Mouse (Mus musculus): ENCODE measurements around the gene Cebpb. TPM values are rescaled to one million over a fixed set of nuclear protein-coding genes. Genes with fewer than 3 reads are reported as not detected.

Gene Cebpb
- polyA plus RNA-seq, 1 experiment from 2014 or later, result 0.14 TPM

DNA sequence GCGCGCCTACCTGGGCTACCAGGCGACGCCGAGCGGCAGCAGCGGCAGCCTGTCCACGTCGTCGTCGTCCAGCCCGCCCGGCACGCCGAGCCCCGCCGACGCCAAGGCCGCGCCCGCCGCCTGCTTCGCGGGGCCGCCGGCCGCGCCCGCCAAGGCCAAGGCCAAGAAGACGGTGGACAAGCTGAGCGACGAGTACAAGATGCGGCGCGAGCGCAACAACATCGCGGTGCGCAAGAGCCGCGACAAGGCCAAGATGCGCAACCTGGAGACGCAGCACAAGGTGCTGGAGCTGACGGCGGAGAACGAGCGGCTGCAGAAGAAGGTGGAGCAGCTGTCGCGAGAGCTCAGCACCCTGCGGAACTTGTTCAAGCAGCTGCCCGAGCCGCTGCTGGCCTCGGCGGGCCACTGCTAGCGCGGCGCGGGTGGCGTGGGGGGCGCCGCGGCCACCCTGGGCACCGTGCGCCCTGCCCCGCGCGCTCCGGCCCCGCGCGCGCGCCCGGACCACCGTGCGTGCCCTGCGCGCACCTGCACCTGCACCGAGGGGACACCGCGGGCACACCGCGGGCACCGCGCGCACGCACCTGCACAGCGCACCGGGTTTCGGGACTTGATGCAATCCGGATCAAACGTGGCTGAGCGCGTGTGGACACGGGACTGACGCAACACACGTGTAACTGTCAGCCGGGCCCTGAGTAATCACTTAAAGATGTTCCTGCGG is 945 bp downstream of the Cebpb start, which contains the start of gene Tmem189:
Gene Tmem189 (minus strand): TSS at position 322 of the 718 bp plus-strand sequence.
- under 1% methylated on average over 98 of the region's 99 CpGs for WGBS
- Histone ChIP-seq H3K4me2 (peak within 1 kb of the TSS; percentile 95), H3K4me1 (peaks cover 11% of the 10 kb centered on the region), H3K27ac (no peak within 1 kb of the TSS), H3K9ac (peak within 1 kb of the TSS; percentile 64), H3K27me3 (peaks cover 74% of the 10 kb centered on the region), H3K36me3 (ENCODE audit: poor library complexity, severe bottlenecking) (no peaks in the 10 kb centered on the region), H3K4me3 (peak within 1 kb of the TSS; percentile 63), H3K9me3 (replicated peaks) (no peaks in the 10 kb centered on the region)
- ATAC-seq, result no peak

DNA sequence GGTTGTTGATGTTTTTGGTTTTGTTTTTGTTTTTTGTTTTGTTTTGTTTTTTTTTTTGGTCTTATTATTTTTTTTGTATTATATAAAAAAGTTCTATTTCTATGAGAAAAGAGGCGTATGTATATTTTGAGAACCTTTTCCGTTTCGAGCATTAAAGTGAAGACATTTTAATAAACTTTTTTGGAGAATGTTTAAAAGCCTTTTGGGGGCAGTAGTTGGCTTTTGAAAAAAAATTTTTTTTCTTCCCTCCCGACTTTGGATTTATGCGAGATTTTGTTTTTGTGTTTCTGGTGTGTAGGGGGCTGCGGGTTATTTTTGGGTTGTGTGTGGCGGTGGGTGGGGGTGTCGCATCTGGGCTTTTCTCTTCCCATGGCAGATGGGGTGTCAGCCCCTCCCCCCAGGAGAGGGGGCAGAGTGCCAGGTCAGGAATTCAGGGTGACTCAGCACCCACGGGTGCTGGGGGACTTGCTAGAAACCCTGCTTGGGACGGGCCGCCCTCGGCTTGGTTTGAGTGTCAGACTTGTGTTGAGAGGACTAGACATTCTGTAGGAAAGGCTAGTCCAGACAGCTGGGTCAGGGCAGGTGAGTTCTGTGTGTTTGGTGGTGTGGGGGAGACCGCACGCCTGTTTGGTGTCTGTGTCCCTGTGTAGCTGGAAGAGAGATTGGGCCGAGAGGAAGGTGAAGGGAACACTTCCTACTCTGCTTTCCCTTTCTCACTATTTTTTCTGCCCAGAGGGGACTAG is 1.7 kb downstream of the Cebpb start:
- ATAC-seq, result no peak
- peaks cover 71% of the 10 kb centered on the region for H3K27me3 ChIP-seq
- no peaks in the 10 kb centered on the region for H3K36me3 ChIP-seq (ENCODE audit: poor library complexity, severe bottlenecking)
- H3K9me3 ChIP-seq (replicated peaks), result no peaks in the 10 kb centered on the region
- H3K4me1 ChIP-seq, result peaks cover 11% of the 10 kb centered on the region
- WGBS, result 71% methylated on average over 15 of the region's 15 CpGs
- H3K9ac ChIP-seq, result no peak overlapping the region
- no peak overlapping the region for H3K27ac ChIP-seq
- H3K4me3 ChIP-seq, result peak overlapping the region; percentile 63
- H3K4me2 ChIP-seq, result peak overlapping the region; percentile 95

DNA sequence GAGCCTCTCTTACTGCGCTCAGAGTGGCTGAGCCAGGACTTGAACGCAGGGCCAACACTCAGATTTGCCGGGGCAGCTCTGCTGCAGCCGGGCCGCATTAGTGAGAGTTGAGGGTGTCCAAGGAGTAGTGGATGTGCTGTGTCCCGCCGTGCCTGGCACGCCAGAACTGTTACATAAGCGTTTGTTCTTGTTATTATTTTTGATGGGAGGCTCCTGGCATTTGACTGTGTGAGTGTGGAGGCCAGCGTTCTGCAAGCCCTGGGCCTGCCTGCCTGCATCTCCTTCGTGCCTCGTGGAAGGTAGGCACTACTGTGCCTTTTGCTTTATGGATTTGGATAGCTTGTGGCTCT is 2.2 kb downstream of the Cebpb start:
- H3K4me2 ChIP-seq, result no peak overlapping the region
- H3K27me3 ChIP-seq, result peaks cover 65% of the 10 kb centered on the region
- no peaks in the 10 kb centered on the region for H3K36me3 ChIP-seq (ENCODE audit: poor library complexity, severe bottlenecking)
- ATAC-seq, result no peak
- H3K27ac ChIP-seq, result no peak overlapping the region
- 79% methylated on average over 12 of the region's 12 CpGs for WGBS
- no peak overlapping the region for H3K9ac ChIP-seq
- H3K4me1 ChIP-seq, result peaks cover 11% of the 10 kb centered on the region
- H3K9me3 ChIP-seq (replicated peaks), result no peaks in the 10 kb centered on the region
- no peak overlapping the region for H3K4me3 ChIP-seq

DNA sequence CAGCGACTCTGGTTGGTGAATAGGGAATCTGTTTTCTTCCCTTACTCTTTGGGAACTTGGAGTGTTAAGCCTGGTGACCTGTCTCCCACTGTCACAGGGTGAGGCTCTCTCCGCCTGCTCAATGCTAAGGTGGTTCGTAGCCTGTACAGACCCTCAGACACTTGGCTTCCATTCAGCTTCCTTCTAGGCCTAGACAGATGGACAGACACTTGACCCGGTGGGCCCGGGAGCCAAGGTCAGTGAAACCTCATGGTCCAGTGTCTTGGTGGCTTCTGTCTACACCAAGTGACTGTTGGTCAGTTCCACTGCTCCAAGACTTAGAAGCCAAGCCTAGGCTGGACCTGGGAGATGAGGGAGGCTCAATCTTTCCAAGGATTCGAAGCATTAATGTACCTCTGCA is 2.7 kb downstream of the Cebpb start:
- peaks cover 62% of the 10 kb centered on the region for H3K27me3 ChIP-seq
- WGBS, result 84% methylated on average over 6 of the region's 6 CpGs

DNA sequence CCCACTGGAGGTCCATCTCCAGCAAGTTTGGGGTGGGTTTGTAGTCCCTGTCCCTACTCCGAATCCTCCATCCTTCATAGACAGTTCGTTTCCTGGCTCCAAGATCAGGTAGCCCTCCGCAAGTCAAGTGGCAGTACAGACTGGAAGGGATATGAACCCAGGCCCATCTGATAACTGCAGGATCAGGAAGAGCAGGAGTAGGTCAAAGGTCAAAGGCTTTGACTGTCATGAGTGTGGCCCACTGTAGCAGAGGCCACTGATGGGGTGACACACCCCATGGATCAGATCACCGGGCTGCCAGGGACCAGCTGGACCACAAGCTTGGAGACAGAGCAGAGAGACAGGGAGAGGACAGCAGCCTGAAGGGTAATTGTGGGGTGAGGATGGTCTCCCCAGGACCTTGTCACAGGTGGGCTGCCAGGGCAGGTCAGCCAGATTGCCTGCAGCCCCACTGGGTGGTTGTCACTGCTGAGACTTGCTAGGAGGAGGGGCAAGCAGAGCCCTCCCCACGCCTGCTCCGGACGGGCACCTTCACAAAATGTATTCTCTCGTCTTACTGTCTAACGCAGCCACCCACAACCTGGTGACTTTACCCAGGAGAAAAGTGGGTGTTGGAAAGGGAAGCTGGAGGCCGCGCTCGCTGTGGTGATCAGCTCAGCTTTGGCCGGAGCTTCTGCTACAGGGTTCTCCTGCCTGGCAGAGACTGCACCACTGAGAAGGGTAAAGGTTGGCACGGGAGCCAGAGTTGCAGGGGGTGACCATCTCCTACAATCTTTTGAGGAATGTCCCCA is 3.4 kb downstream of the Cebpb start:
- H3K4me1 ChIP-seq, result peaks cover 11% of the 10 kb centered on the region
- H3K36me3 ChIP-seq (ENCODE audit: poor library complexity, severe bottlenecking), result no peaks in the 10 kb centered on the region
- H3K9me3 ChIP-seq (replicated peaks), result no peaks in the 10 kb centered on the region
- no peak overlapping the region for H3K4me3 ChIP-seq
- no peak overlapping the region for H3K27ac ChIP-seq
- peaks cover 55% of the 10 kb centered on the region for H3K27me3 ChIP-seq
- ATAC-seq, result no peak
- H3K9ac ChIP-seq, result no peak overlapping the region
- 87% methylated on average over 14 of the region's 14 CpGs for WGBS
- H3K4me2 ChIP-seq, result no peak overlapping the region

More for the DNA sequence above, 2.7 kb downstream of the Cebpb start:
- Histone ChIP-seq H3K36me3 (ENCODE audit: poor library complexity, severe bottlenecking) (no peaks in the 10 kb centered on the region), H3K4me2 (no peak overlapping the region), H3K27ac (no peak overlapping the region), H3K9ac (no peak overlapping the region), H3K4me3 (no peak overlapping the region), H3K9me3 (replicated peaks) (no peaks in the 10 kb centered on the region), H3K4me1 (peaks cover 11% of the 10 kb centered on the region)
- no peak for ATAC-seq

DNA sequence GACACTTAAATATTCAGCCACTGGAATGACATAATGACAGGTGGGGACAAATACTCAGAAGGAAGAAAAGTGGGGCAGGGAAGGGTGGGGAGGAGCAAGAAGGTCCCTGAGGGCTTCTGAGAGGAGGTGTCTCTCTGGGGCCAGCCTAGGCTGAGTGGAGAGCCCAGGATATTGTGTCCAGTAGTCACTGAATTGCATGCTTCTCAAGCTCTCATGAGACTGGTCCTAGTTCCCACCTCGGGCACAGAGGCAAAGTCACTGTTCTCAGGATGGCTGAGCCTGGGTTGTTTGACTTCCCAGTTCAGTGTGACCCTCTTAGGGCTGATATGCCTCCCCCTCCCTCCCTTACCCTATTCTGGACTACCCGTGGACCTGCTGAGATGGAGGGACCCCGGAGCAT is 4.1 kb downstream of the Cebpb start:
- H3K4me1 ChIP-seq, result peaks cover 11% of the 10 kb centered on the region
- H3K9me3 ChIP-seq (replicated peaks), result no peaks in the 10 kb centered on the region
- H3K9ac ChIP-seq, result no peak overlapping the region
- peaks cover 48% of the 10 kb centered on the region for H3K27me3 ChIP-seq
- no peak for ATAC-seq
- WGBS, result 80% methylated on average over 3 of the region's 3 CpGs
- no peak overlapping the region for H3K4me2 ChIP-seq
- no peaks in the 10 kb centered on the region for H3K36me3 ChIP-seq (ENCODE audit: poor library complexity, severe bottlenecking)
- no peak overlapping the region for H3K4me3 ChIP-seq
- H3K27ac ChIP-seq, result no peak overlapping the region

DNA sequence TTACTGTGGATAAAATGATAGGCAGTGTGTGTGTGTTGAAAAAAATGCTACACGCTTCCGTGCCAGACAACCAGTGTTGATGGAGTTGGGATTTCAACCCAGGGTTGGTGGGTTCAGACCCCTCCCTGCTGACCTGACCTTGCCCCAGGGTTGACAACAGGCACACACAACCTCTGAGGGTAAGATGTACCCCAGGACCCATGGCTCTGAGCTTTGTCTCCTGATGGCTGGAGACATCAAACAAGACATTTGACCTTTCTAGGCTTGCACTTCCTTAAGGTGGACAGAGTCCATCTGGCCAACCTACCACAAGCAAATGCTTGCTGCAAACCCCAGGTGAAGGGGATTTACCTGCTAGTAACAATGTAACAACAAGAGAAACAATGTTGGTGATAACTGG is 4.8 kb downstream of the Cebpb start:
- Histone ChIP-seq H3K36me3 (ENCODE audit: poor library complexity, severe bottlenecking) (no peaks in the 10 kb centered on the region), H3K27me3 (peaks cover 42% of the 10 kb centered on the region), H3K27ac (no peak overlapping the region), H3K4me3 (no peak overlapping the region), H3K4me1 (peaks cover 11% of the 10 kb centered on the region), H3K9me3 (replicated peaks) (no peaks in the 10 kb centered on the region), H3K4me2 (no peak overlapping the region), H3K9ac (no peak overlapping the region)
- 96% methylated on average over 2 of the region's 2 CpGs for WGBS
- no peak for ATAC-seq

DNA sequence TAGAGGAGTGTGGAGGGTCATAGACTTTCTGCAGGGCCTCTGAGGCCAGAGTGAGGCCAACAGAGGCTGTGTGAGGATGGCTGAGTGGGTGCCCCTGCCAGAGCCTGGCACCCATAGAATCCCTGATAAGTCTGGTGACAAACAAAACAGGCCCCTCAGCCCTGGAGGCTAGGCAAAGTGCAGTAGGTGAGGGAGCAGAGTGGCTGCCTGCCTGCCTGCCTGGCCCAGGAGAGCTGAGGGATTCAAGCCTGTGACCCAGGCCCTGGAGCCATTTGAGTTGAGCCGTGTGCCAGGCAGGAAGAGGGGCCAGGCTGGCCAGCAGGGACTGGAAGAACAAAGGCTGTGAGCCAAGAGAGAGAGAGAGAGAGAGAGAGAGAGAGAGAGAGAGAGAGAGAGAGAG is 5.5 kb downstream of the Cebpb start:
- no peak for ATAC-seq
- no peak overlapping the region for H3K9ac ChIP-seq
- peaks cover 37% of the 10 kb centered on the region for H3K27me3 ChIP-seq
- H3K36me3 ChIP-seq (ENCODE audit: poor library complexity, severe bottlenecking), result no peaks in the 10 kb centered on the region
- WGBS, result 76% methylated on average over 1 of the region's 1 CpGs
- no peaks in the 10 kb centered on the region for H3K9me3 ChIP-seq (replicated peaks)
- H3K4me1 ChIP-seq, result peaks cover 8% of the 10 kb centered on the region
- no peak overlapping the region for H3K4me2 ChIP-seq
- no peak overlapping the region for H3K4me3 ChIP-seq
- H3K27ac ChIP-seq, result no peak overlapping the region

DNA sequence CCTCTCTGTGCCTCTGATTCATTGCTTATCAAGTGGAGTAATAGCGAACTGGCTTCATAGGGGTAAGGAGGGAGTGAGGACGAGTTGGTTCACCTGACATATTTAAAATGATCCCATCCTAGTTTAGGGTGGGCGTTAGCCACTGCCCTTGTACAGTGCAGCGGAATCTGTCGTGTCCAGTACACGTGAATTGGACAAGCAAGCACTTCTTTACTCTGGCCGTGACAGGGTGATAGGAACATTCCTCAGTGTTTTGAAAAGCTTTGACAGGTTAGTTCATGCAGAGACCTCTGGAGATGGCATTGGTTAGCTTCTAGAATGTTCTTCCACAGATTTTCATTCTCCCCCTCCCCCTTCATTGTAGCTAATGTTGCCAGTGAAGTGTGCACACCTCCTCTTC is 6.2 kb downstream of the Cebpb start:
- peaks cover 30% of the 10 kb centered on the region for H3K27me3 ChIP-seq
- no peaks in the 10 kb centered on the region for H3K9me3 ChIP-seq (replicated peaks)
- H3K36me3 ChIP-seq (ENCODE audit: poor library complexity, severe bottlenecking), result no peaks in the 10 kb centered on the region
- peaks cover under 1% of the 10 kb centered on the region; the same call in 1 of the 2 replicates for H3K4me1 ChIP-seq
- no peak overlapping the region for H3K27ac ChIP-seq
- H3K4me2 ChIP-seq, result no peak overlapping the region
- no peak for ATAC-seq
- no peak overlapping the region for H3K4me3 ChIP-seq
- 95% methylated on average over 7 of the region's 7 CpGs for WGBS
- no peak overlapping the region for H3K9ac ChIP-seq

DNA sequence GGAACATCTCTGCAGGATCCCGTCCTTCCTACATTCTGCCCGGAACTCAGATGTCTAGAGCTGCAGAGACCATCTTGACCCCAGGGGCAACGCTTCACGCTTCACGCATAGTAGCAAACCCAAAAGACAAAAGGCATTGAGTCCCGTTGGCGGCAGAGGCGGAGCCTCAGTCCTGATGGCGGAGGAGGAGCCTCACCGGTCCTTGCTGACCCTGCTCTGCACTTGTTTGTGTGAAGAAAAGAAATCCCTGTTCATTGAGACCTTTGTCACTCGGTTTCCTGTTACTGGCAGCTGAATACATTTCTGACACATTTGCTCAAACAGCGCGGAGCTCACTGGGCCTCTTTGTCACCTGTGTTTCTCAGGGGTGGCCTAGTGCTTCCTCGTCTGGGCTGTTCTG is 6.8 kb downstream of the Cebpb start:
- Histone ChIP-seq H3K4me2 (no peak overlapping the region), H3K9ac (no peak overlapping the region), H3K36me3 (ENCODE audit: poor library complexity, severe bottlenecking) (no peaks in the 10 kb centered on the region), H3K4me1 (no peaks in the 10 kb centered on the region), H3K4me3 (no peak overlapping the region), H3K9me3 (replicated peaks) (no peaks in the 10 kb centered on the region), H3K27me3 (peaks cover 26% of the 10 kb centered on the region), H3K27ac (no peak overlapping the region)
- ATAC-seq, result no peak
- WGBS, result 73% methylated on average over 14 of the region's 14 CpGs

DNA sequence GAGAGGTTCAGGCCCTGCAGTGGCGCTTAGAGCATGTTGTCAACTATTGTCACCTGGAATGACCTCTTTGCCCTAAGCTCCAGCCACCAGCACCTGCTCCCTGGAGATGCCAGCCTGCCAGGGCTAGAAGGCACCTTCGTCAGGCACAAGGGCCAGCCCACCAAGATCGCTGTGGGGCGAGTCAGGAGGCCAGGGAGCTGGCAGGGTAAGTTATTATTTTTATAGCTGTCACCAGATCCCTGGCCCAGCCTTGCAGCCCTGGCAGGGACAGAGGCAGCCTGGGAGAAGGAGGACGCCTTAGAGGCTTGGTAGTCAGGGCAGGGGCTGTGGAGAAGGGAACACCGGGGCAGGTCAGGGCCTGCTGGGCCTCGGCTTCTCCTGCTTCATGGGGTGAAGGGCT is 7.4 kb downstream of the Cebpb start:
- no peak overlapping the region for H3K9ac ChIP-seq
- 82% methylated on average over 7 of the region's 7 CpGs for WGBS
- no peak for ATAC-seq
- no peak overlapping the region for H3K4me3 ChIP-seq
- peaks cover 19% of the 10 kb centered on the region for H3K27me3 ChIP-seq
- H3K27ac ChIP-seq, result no peak overlapping the region
- no peak overlapping the region for H3K4me2 ChIP-seq
- no peaks in the 10 kb centered on the region for H3K9me3 ChIP-seq (replicated peaks)
- H3K4me1 ChIP-seq, result no peaks in the 10 kb centered on the region
- no peaks in the 10 kb centered on the region for H3K36me3 ChIP-seq (ENCODE audit: poor library complexity, severe bottlenecking)

DNA sequence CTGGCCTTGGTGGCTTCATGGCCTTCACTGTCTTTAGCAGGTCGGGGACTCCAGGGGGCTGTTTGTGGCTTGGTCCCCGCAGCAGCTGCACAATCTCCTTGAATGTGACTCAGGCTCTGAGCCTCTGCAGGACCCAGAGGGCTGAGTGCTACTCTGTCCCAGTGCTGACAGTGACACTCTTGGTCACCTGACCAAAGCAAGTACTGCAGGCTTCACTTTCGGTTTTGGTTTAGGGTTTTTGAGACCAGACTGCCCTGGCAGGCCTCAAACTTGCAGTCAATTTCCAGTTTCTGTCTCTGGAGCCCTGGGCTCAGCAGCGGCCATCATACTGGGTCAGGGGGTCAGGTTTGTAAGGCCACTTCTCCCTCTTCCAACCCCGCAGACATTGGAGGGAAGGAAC is 9.2 kb downstream of the Cebpb start:
- ATAC-seq, result no peak

More for the DNA sequence above, 9.2 kb downstream of the Cebpb start:
- H3K9me3 ChIP-seq (replicated peaks), result no peaks in the 10 kb centered on the region
- 0 out of 2 replicates have a peak, but pooled peaks cover 3% of the 10 kb centered on the region for H3K27me3 ChIP-seq
- H3K4me3 ChIP-seq, result no peak overlapping the region
- 61% methylated on average over 5 of the region's 5 CpGs for WGBS
- no peaks in the 10 kb centered on the region for H3K36me3 ChIP-seq (ENCODE audit: poor library complexity, severe bottlenecking)
- no peak overlapping the region for H3K9ac ChIP-seq
- H3K27ac ChIP-seq, result no peak overlapping the region
- H3K4me1 ChIP-seq, result no peaks in the 10 kb centered on the region
- H3K4me2 ChIP-seq, result no peak overlapping the region

Data from forebrain, embryonic 13.5 days (tissue).